Mouse (Mus musculus): ENCODE measurements around the gene Eng.

GRCm38 (mm10) chr2:32653764-32654163, 7.4 kb downstream of the Eng start:
- TF ChIP-seq CTCF (conservative IDR thresholded peaks at IDR 0.05 in 1 of 2, IDR thresholded peaks at IDR 0.05 in 1 of 2; ENCODE audit: low read depth in 2 of 2, low read length in 2 of 2) (no peak), ZNF384 (IDR thresholded peaks at IDR 0.05; ENCODE audit: low read depth, low read length) (no peak), POLR2A (IDR thresholded peaks at IDR 0.05; ENCODE audit: low read depth, low read length) (no peak), MYC (IDR thresholded peaks at IDR 0.05; ENCODE audit: low read depth, low read length) (no peak)
